Mouse (Mus musculus): Measurements from ENCODE around the gene Rnls. TPM values are rescaled to one million over a fixed set of nuclear protein-coding genes. Genes with fewer than 3 reads are reported as not detected.

Gene Rnls
- total RNA-seq, 2 experiments from 2014 or later = 0.98 to 1.5 TPM

GRCm38 (mm10) chr19:33159897-33160296, 232.2 kb downstream of the Rnls start:
- TF ChIP-seq CTCF (conservative IDR thresholded peaks at IDR 0.05) = no peak
- H3K27ac ChIP-seq = no peak overlapping the region
- H3K4me3 ChIP-seq = no peak overlapping the region
- no peak for DNase-seq (ENCODE audit: low spot score in 2 of 2)

DNA sequence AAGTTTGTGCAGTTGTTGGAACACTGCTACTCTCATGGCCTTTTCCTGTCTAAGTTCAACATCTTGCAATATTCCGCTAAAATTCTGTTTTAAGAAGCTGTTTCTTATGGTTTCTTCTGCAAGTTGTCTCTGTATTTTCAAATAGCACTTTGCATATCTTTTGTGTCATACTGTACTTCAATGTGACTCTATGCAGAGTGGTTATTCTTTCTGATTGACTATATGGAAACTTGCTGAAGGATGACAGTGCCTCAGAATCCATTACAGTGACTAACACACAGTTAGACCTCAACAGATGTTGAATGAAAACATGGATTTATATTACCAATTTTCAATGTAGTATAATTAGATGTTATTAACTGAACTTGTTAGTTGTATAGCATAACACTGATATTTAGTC, 232.9 kb downstream of the Rnls start:
- no peak for TF ChIP-seq CTCF (conservative IDR thresholded peaks at IDR 0.05)

DNA sequence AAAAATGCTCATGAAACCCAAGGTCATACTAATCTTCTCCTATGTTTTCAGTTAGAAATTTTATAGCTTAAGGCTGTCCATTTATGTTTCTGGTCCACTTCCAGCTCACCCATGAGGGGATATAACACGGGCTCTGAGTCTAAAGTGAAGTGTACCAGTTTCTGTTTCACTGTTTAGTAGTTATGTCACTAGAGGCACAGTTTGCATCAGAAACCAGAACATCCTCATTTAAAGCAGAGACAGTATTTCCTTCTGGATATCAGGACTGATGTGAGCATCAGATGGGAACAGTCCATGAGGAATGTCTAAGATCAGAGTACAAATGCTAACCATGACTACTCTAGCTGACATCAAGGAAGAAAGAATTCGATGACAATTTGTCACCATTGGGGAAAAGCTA, 233.9 kb downstream of the Rnls start:
- Histone ChIP-seq H3K4me3 (no peak overlapping the region), H3K27ac (no peak overlapping the region)
- no peak for TF ChIP-seq CTCF (conservative IDR thresholded peaks at IDR 0.05)
- no peak for DNase-seq (ENCODE audit: low spot score in 2 of 2)

More for the DNA sequence above, 232.9 kb downstream of the Rnls start:
- Histone ChIP-seq H3K4me3 (no peak overlapping the region), H3K27ac (no peak overlapping the region)
- no peak for DNase-seq (ENCODE audit: low spot score in 2 of 2)

DNA sequence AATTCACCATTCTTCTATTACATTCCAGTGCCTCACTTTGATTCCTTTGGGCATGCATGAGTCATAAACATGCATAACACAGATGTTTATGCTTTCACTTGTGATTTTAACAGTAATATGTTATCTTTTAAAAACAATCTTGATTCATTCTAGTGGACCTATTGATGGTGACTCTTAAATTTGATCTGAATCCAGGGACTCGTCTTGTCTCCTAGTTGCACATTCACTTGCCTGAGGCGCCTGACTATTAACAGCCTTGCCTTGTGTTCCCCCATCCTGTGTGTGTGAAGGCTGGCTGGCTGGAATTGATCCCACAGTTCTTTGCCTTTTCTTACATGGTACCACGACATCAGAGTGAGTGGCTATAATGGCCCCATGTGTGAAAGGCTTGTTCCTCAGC, 243.7 kb downstream of the Rnls start:
- TF ChIP-seq CTCF (conservative IDR thresholded peaks at IDR 0.05) = no peak
- H3K4me3 ChIP-seq = no peak overlapping the region
- no peak for DNase-seq (ENCODE audit: low spot score in 2 of 2)
- no peak overlapping the region for H3K27ac ChIP-seq

DNA sequence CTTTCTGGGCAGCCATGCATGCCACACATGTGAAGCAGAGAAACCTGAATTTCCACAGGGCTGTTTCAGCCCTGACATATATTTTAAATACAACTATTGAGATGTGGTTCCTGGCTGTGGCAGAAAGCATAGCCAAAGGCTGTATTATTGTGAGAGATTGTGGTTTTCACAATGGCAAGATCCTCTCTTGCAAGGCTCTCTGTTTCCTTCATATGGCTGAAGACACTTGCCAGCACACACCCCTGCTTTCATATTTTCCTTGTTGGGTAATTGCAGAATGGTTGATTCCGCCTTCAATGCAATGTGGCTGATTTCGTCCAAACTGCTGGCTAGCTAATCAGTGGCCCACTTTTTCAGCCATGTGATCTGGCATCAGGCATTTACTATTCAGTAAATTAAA, 248.9 kb downstream of the Rnls start:
- TF ChIP-seq CTCF (conservative IDR thresholded peaks at IDR 0.05) = no peak
- no peak overlapping the region for H3K4me3 ChIP-seq
- no peak for DNase-seq (ENCODE audit: low spot score in 2 of 2)
- H3K27ac ChIP-seq = no peak overlapping the region

DNA sequence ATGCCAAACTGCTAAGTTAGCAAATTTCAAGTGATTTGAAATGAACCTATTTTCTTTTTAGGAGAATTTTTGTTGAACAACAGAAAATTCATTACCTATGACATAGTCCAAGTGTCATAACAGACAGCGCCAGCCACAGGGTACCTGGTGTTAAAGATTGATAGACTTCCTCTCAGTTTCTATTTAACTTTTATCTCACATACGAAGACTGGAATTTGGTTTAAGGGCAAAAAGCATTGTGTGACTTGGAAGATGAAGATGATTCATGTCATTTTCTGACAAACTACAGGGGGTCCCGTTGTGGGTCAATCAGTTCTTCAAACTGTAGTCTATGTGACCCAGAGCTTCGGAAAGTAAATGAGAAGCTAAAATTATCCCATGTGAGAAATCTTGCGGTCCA, 254.8 kb downstream of the Rnls start:
- TF ChIP-seq CTCF (conservative IDR thresholded peaks at IDR 0.05) = no peak
- DNase-seq (ENCODE audit: low spot score in 2 of 2) = no peak
- H3K27ac ChIP-seq = no peak overlapping the region
- H3K4me3 ChIP-seq = no peak overlapping the region

GRCm38 (mm10) chr19:33122611-33123226, 269.4 kb downstream of the Rnls start:
- no peak overlapping the region for H3K27ac ChIP-seq
- TF ChIP-seq CTCF (conservative IDR thresholded peaks at IDR 0.05) = no peak
- no peak overlapping the region for H3K4me3 ChIP-seq
- DNase-seq (ENCODE audit: low spot score in 2 of 2) = no peak

GRCm38 (mm10) chr19:33119947-33120346, 272.1 kb downstream of the Rnls start:
- no peak for TF ChIP-seq CTCF (conservative IDR thresholded peaks at IDR 0.05)
- Histone ChIP-seq H3K27ac (no peak overlapping the region), H3K4me3 (no peak overlapping the region)
- no peak for DNase-seq (ENCODE audit: low spot score in 2 of 2)

DNA sequence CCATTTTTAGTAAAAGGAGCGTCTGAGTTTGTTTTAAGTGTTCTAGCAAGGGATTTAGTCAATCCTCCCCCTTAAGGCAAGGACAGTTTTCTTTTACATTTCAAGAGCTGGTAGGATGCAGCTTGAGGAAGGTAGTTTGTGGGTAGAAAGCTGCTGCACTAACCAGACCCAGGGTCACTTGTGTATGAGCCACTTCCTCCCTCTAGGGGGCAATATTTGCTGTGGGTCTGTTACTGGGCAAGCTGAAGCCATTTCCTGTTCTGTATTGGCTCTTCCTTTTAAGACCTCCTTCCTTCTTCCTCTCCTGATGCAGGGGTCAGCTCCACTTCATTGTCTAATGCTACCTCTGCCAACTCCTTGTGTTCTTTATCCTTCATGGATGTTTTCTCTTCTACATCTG, 273.2 kb downstream of the Rnls start:
- DNase-seq (ENCODE audit: low spot score in 2 of 2) = no peak
- no peak overlapping the region for H3K4me3 ChIP-seq
- TF ChIP-seq CTCF (conservative IDR thresholded peaks at IDR 0.05) = peak; percentile 59
- no peak overlapping the region for H3K27ac ChIP-seq

GRCm38 (mm10) chr19:33114631-33115295, 277.3 kb downstream of the Rnls start:
- DNase-seq (ENCODE audit: low spot score in 2 of 2) = no peak
- Histone ChIP-seq H3K27ac (no peak overlapping the region), H3K4me3 (no peak overlapping the region)
- 0 out of 2 replicates have a peak, but pooled peaks have one; percentile 17 for TF ChIP-seq CTCF (conservative IDR thresholded peaks at IDR 0.05)

GRCm38 (mm10) chr19:33113746-33114145, 278.3 kb downstream of the Rnls start:
- no peak for TF ChIP-seq CTCF (conservative IDR thresholded peaks at IDR 0.05)
- no peak overlapping the region for H3K4me3 ChIP-seq
- peak overlapping the region; percentile 73 for H3K27ac ChIP-seq
- DNase-seq (ENCODE audit: low spot score in 2 of 2) = peak in 1 of 2 experiments; percentile 14

DNA sequence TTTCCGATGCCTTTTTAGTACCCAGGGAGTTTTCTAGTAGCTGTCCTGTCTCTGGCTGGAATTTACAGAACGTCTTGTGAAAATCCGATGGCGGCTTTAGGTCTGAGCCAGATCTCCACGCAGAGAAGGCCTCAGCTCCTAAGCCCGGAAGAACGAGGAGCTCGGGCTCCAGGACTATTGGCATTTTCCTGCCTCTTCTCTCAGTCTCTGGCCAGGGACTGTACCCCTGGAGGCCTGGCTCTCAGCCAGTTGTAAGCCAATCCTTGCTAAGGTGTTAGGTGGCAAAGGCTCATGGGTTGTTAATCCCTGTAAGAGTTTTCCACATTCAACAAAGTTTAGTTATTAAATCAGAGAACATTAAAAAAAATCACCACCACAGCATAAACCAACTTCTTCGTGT, 281.7 kb downstream of the Rnls start:
- DNase-seq (ENCODE audit: low spot score in 2 of 2) = no peak
- Histone ChIP-seq H3K27ac (no peak overlapping the region; the same call in 1 of the 2 replicates), H3K4me3 (no peak overlapping the region)
- no peak for TF ChIP-seq CTCF (conservative IDR thresholded peaks at IDR 0.05)

DNA sequence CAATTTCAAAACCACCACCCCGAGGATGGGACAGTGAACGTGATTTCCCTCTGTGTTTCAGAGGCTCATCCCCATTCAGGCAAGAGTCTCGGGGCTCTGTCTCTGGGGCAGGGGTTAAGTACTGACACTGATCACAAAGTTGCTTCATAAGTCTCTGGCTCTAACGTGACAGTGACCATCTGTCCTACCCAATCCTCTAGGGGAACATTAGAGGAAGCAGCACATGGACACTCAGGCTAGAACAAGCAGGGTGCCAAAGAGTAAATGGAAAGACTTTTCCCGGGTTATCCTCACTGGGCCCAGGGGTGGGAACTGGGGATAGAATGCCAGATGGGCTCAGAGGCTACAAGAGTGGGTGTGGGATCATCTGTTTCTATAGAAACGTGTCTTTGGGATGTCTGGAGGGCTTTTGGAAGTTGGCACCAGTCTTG, 282.1 kb downstream of the Rnls start:
- no peak overlapping the region for H3K4me3 ChIP-seq
- no peak overlapping the region; the same call in 1 of the 2 replicates for H3K27ac ChIP-seq
- no peak for DNase-seq (ENCODE audit: low spot score in 2 of 2)
- TF ChIP-seq CTCF (conservative IDR thresholded peaks at IDR 0.05) = no peak

- DNase-seq (ENCODE audit: low spot score in 2 of 2) = no peak
- no peak overlapping the region for H3K4me3 ChIP-seq
- no peak overlapping the region for H3K27ac ChIP-seq
- no peak for TF ChIP-seq CTCF (conservative IDR thresholded peaks at IDR 0.05)
Measured at GRCm38 (mm10) chr19:33109141-33109540, 283.0 kb downstream of the Rnls start.
